Mouse (Mus musculus) G1E (cell line): ENCODE data around the gene Sdhb.

Source experiments
- CTCF ChIP-seq: IDR thresholded peaks from 2 replicates; pipeline ENCODE4 v1.5.1; 2012; ENCODE audit warnings: low read depth, low read length, inconsistent platforms, mixed read lengths
- GATA1 ChIP-seq: IDR thresholded peaks from 2 replicates; pipeline ENCODE4 v1.6.1; 2012; ENCODE audit warnings: borderline replicate concordance, low read length, inconsistent platforms, mixed read lengths
- GATA2 ChIP-seq: IDR thresholded peaks from 2 replicates; pipeline ENCODE4 v1.6.1; 2012; ENCODE audit warnings: low read depth, low read length, inconsistent platforms, borderline replicate concordance

DNA sequence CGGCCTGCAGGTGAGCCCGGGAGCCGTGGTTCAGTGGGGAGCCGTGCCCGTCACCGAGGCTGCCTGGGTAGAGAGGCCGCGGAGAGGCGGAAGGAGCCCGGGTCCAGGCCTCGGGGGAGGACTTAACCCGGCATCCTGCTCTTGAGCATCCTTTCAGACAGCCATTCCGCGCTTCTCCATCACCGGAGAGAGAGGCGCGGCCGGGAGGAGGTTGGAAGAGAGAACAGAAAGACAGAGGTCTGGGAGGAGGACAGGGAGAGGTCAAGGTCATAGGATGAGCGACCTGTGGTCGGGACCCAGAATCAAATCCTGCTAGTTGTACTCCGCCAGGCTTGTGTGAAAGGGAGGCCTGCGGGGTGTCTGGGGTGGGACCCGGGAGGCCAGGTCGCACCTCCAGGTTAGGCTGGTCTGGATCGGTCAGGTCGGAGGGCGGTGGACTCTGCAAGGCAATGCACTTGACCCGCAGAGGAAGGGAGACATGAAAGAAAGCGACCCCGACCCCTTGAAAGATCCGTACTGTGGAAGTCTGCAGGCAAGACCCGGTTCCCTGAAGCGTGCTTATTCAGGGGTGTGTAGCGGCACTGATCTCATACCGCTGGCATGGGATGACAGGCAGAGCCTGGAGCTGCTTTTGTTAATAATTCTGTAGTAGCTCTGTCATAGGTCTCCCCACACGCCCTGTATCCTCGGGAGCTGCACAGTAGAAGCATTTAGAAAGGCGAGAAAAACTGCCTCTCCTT is 634 bp downstream of the Sdhb start:
- no peak for TF ChIP-seq GATA1
- TF ChIP-seq CTCF, result no peak
- TF ChIP-seq GATA2, result no peak
